Mouse (Mus musculus): Measurements from ENCODE around the gene Plxna1. TPM values are rescaled to one million over a fixed set of nuclear protein-coding genes. Genes with fewer than 3 reads are reported as not detected.

Gene Plxna1
- polyA plus RNA-seq, 1 experiment, result 42.8 TPM

GRCm38 (mm10) chr6:89288156-89288555, 74.3 kb downstream of the Plxna1 start:
- H3K27ac ChIP-seq (ENCODE audit: insufficient read depth, low read length), result no peak overlapping the region
- TF ChIP-seq CTCF (IDR thresholded peaks at IDR 0.05; ENCODE audit: extremely low read depth, insufficient read depth, low read length), result no peak
- H3K4me1 ChIP-seq (ENCODE audit: control insufficient read depth, insufficient read depth, low read length), result peaks cover 3% of the 10 kb centered on the region; the same call in 1 of the 2 replicates
- H3K4me3 ChIP-seq (ENCODE audit: insufficient read depth, low read length), result no peak overlapping the region

GRCm38 (mm10) chr6:89286700-89287428, 75.6 kb downstream of the Plxna1 start:
- TF ChIP-seq CTCF (IDR thresholded peaks at IDR 0.05; ENCODE audit: extremely low read depth, insufficient read depth, low read length), result no peak
- TF ChIP-seq POLR2A (IDR thresholded peaks at IDR 0.05; ENCODE audit: extremely low read depth, insufficient read depth, low read length), result no peak
- H3K4me3 ChIP-seq (ENCODE audit: insufficient read depth, low read length), result no peak overlapping the region
- H3K27ac ChIP-seq (ENCODE audit: insufficient read depth, low read length), result no peak overlapping the region
- peaks cover 3% of the 10 kb centered on the region; the same call in 1 of the 2 replicates for H3K4me1 ChIP-seq (ENCODE audit: control insufficient read depth, insufficient read depth, low read length)

GRCm38 (mm10) chr6:89286286-89286655, 76.1 kb downstream of the Plxna1 start:
- TF ChIP-seq POLR2A (IDR thresholded peaks at IDR 0.05; ENCODE audit: extremely low read depth, insufficient read depth, low read length) (no peak), CTCF (IDR thresholded peaks at IDR 0.05; ENCODE audit: extremely low read depth, insufficient read depth, low read length) (no peak)
- H3K27ac ChIP-seq (ENCODE audit: insufficient read depth, low read length), result no peak overlapping the region

GRCm38 (mm10) chr6:89285561-89286285, 76.7 kb downstream of the Plxna1 start:
- no peak overlapping the region for H3K27ac ChIP-seq (ENCODE audit: insufficient read depth, low read length)
- TF ChIP-seq POLR2A (IDR thresholded peaks at IDR 0.05; ENCODE audit: extremely low read depth, insufficient read depth, low read length) (no peak), CTCF (IDR thresholded peaks at IDR 0.05; ENCODE audit: extremely low read depth, insufficient read depth, low read length) (no peak)
- no peak overlapping the region for H3K4me3 ChIP-seq (ENCODE audit: insufficient read depth, low read length)
- peaks cover 3% of the 10 kb centered on the region; the same call in 1 of the 2 replicates for H3K4me1 ChIP-seq (ENCODE audit: control insufficient read depth, insufficient read depth, low read length)

More at GRCm38 (mm10) chr6:89286286-89286655, 76.1 kb downstream of the Plxna1 start:
- H3K4me1 ChIP-seq (ENCODE audit: control insufficient read depth, insufficient read depth, low read length), result peaks cover 3% of the 10 kb centered on the region; the same call in 1 of the 2 replicates
- H3K4me3 ChIP-seq (ENCODE audit: insufficient read depth, low read length), result no peak overlapping the region

GRCm38 (mm10) chr6:89285116-89285515, 77.3 kb downstream of the Plxna1 start:
- Histone ChIP-seq H3K4me1 (ENCODE audit: control insufficient read depth, insufficient read depth, low read length) (peaks cover 3% of the 10 kb centered on the region; the same call in 1 of the 2 replicates), H3K27ac (ENCODE audit: insufficient read depth, low read length) (no peak overlapping the region), H3K4me3 (ENCODE audit: insufficient read depth, low read length) (no peak overlapping the region)
- no peak for TF ChIP-seq CTCF (IDR thresholded peaks at IDR 0.05; ENCODE audit: extremely low read depth, insufficient read depth, low read length)
- no peak for TF ChIP-seq POLR2A (IDR thresholded peaks at IDR 0.05; ENCODE audit: extremely low read depth, insufficient read depth, low read length)

- H3K4me1 ChIP-seq (ENCODE audit: control insufficient read depth, insufficient read depth, low read length), result peaks cover 3% of the 10 kb centered on the region; the same call in 1 of the 2 replicates
- no peak overlapping the region for H3K4me3 ChIP-seq (ENCODE audit: insufficient read depth, low read length)
- TF ChIP-seq POLR2A (IDR thresholded peaks at IDR 0.05; ENCODE audit: extremely low read depth, insufficient read depth, low read length) (no peak), CTCF (IDR thresholded peaks at IDR 0.05; ENCODE audit: extremely low read depth, insufficient read depth, low read length) (no peak)
- no peak overlapping the region for H3K27ac ChIP-seq (ENCODE audit: insufficient read depth, low read length)
Observed at GRCm38 (mm10) chr6:89283095-89283494, 79.3 kb downstream of the Plxna1 start.

DNA sequence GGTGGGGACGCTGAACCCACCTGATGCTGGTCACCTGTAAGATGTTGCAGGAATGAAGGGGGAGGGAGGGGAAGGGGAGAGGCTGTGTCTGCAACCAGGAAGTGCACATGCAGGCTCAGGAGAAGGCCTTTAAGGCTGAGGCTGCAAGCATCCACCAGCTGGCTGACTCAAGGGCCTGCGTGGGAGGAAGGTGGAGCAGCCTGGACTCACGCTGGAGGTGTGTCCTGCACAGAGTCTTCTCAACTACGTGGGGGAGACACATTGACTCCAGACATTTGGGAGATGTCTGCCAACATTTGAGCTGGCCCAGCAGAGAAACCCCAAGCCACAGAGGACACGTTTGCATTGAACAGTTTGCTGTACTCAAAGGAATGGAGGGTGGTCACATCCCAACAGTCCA, 79.8 kb downstream of the Plxna1 start:
- H3K27ac ChIP-seq (ENCODE audit: insufficient read depth, low read length), result no peak overlapping the region
- H3K4me3 ChIP-seq (ENCODE audit: insufficient read depth, low read length), result no peak overlapping the region
- peaks cover 3% of the 10 kb centered on the region; the same call in 1 of the 2 replicates for H3K4me1 ChIP-seq (ENCODE audit: control insufficient read depth, insufficient read depth, low read length)
- no peak for TF ChIP-seq POLR2A (IDR thresholded peaks at IDR 0.05; ENCODE audit: extremely low read depth, insufficient read depth, low read length)
- TF ChIP-seq CTCF (IDR thresholded peaks at IDR 0.05; ENCODE audit: extremely low read depth, insufficient read depth, low read length), result no peak

DNA sequence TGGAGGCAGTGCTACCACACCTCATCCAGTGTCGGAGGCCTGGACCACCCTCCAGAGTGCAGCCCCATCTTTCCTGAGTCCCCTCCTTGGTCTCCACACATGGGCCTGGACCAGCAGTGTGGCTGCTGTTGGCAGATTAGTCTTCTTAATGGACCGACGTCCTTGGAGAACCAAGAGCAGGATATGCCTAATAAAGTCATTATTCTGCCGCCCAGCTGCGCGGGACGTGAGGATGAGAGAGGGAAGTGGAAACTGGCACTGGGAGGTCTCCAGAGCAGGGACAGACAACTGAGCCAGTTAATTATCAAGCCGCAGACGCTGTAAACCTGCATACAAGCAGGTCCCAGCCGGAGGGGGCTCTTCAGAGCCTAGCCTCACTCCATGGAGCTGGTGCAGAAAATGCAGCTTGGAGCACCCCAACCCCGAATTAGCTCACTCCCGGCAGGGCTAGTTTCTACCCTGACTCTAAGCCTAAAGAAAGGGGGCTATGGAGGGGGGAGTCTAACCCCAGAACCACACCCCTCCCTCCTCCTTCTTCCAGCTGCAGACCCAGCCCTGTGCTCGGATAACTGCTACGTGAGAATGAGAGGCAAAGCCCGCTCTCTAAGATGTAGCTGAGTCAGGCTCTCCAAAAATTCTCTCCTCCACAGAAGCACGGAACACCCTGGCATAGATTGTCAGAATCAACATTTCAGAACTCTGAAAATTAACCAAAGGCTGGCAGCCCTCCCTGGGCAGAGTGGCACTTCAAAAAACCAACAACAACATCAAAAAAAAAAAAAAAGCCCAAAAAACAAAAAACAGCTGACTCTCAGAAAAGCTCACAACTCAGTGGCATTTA, 80.7 kb downstream of the Plxna1 start:
- TF ChIP-seq CTCF (IDR thresholded peaks at IDR 0.05; ENCODE audit: extremely low read depth, insufficient read depth, low read length) (no peak), POLR2A (IDR thresholded peaks at IDR 0.05; ENCODE audit: extremely low read depth, insufficient read depth, low read length) (no peak)
- Histone ChIP-seq H3K4me1 (ENCODE audit: control insufficient read depth, insufficient read depth, low read length) (peaks cover 2% of the 10 kb centered on the region; the same call in 1 of the 2 replicates), H3K4me3 (ENCODE audit: insufficient read depth, low read length) (no peak overlapping the region), H3K27ac (ENCODE audit: insufficient read depth, low read length) (no peak overlapping the region)

GRCm38 (mm10) chr6:89280555-89280954, 81.9 kb downstream of the Plxna1 start:
- H3K4me1 ChIP-seq (ENCODE audit: control insufficient read depth, insufficient read depth, low read length), result no peaks in the 10 kb centered on the region
- no peak overlapping the region for H3K27ac ChIP-seq (ENCODE audit: insufficient read depth, low read length)
- TF ChIP-seq POLR2A (IDR thresholded peaks at IDR 0.05; ENCODE audit: extremely low read depth, insufficient read depth, low read length) (no peak), CTCF (IDR thresholded peaks at IDR 0.05; ENCODE audit: extremely low read depth, insufficient read depth, low read length) (no peak)
- H3K4me3 ChIP-seq (ENCODE audit: insufficient read depth, low read length), result no peak overlapping the region
